Comparison of ENCODE assay signal across 13 mouse cellular contexts in the genomic region with DNA sequence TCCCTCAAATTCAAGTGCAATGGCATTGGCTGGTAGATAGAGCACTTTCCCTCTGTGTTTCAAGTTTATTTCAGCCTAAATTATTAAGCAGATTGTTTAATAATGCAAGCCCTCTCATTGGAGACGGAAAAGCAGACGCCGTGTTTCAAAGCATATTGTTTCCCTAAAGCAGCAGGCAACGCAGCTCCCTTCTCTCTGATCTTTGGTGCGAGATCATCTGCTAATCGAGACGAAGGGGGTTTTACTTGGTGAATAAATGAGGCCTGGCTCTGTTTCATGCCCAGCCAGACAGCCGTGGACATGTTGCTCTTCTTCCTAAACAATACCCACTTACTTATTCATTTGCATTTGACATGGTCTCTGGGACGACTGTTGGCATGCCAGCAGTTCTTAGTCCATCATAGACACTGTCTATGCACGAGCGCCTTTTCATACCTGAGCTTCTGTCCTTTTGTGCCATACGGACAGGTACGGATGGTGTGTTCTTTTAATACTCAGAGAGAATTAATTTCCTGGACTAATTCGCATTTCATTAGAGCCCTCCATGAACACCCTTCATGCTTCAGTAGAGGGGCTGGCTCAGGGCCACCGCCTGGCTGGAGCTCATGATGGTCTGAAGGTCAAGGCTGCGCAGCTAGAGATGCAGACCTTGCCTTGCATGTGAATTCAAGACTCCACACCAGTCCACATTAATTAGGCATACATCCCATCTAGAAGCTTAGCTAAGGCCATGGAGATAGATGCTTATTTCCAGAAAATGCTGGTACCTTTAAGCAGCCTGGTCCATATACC.
"Had no signal": no experiment of that assay in that cellular context is flagged by ENCODE, and none has a peak within 500 bp of the region (broad histone marks: within the 10 kb centered on the region; RNA-seq: fewer than 3 reads in every experiment).

No protein-coding gene starts in this region.

- H3K4me1 ChIP-seq: limb, embryonic 13.5 days had no signal

- H3K27me3 ChIP-seq: limb, embryonic 13.5 days had no signal

- H3K36me3 ChIP-seq: limb, embryonic 13.5 days had no signal

- H3K4me2 ChIP-seq: limb, embryonic 13.5 days had no signal

- DNase-seq: kidney, adult 2 months; layer of hippocampus, adult 9-11 months; layer of hippocampus, postnatal 36 days; lung, adult 18-20 months; retina, postnatal 1 day; right cerebral cortex, postnatal 4 days; spleen, adult 18-20 months; thymus, adult 18-20 months; thymus, postnatal 14 days had no signal

- H3K27ac ChIP-seq: kidney, postnatal 0 days; limb, embryonic 13.5 days; liver, embryonic 14.5 days had no signal

- H3K9ac ChIP-seq: limb, embryonic 13.5 days; liver, embryonic 14.5 days had no signal

- H3K9me3 ChIP-seq: limb, embryonic 13.5 days had no signal

- H3K4me3 ChIP-seq: limb, embryonic 13.5 days; myocyte had no signal
